Mouse (Mus musculus): Measurements from ENCODE around the gene Zbtb8b. TPM values are rescaled to one million over a fixed set of nuclear protein-coding genes. Genes with fewer than 3 reads are reported as not detected.

Zbtb8b gene
- polyA plus RNA-seq, 1 experiment from 2014 or later, result 5.8 TPM

- Histone ChIP-seq H3K9ac (no peak overlapping the region), H3K4me3 (no peak overlapping the region), H3K27ac (no peak overlapping the region), H3K4me1 (replicated peaks) (no peaks in the 10 kb centered on the region; the same call in 1 of the 2 replicates), H3K9me3 (replicated peaks) (no peaks in the 10 kb centered on the region), H3K4me2 (no peak overlapping the region), H3K27me3 (no peaks in the 10 kb centered on the region), H3K36me3 (no peaks in the 10 kb centered on the region)
- 72% methylated on average over 8 of the region's 8 CpGs for WGBS
- no peak for ATAC-seq (replicated peaks; ENCODE audit: insufficient number of reproducible peaks, insufficient read depth, low FRiP score, low read depth)
These were observed 54.2 kb downstream of the Zbtb8b start for GRCm38 (mm10) chr4:129386269-129386946.

DNA sequence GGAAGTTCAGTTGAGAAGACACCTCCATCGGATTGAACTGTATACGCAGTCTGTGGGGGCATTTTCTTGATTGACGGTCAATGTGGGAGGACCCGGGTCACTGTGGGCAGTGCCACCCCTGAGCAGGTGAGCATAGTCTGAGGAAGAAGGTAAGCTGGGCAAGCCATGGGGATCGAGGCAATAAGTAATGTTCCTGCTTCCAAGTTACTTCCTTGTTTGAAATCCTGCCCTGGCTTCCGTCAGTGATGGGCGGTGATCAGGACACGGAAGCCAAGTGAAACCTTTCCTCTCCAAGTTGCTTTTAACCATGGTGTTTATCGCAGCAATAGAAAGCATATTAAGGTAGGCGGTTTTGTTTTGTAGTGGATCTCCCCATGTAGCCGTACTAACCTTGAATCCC is 55.0 kb downstream of the Zbtb8b start:
- no peak overlapping the region for H3K27ac ChIP-seq
- no peaks in the 10 kb centered on the region for H3K27me3 ChIP-seq
- no peaks in the 10 kb centered on the region for H3K36me3 ChIP-seq
- H3K4me2 ChIP-seq, result no peak overlapping the region
- no peaks in the 10 kb centered on the region; the same call in 1 of the 2 replicates for H3K4me1 ChIP-seq (replicated peaks)
- 82% methylated on average over 11 of the region's 11 CpGs for WGBS
- no peaks in the 10 kb centered on the region for H3K9me3 ChIP-seq (replicated peaks)
- ATAC-seq (replicated peaks; ENCODE audit: insufficient number of reproducible peaks, insufficient read depth, low FRiP score, low read depth), result no peak
- no peak overlapping the region for H3K4me3 ChIP-seq
- H3K9ac ChIP-seq, result no peak overlapping the region

- no peak overlapping the region for H3K9ac ChIP-seq
- H3K4me1 ChIP-seq (replicated peaks), result no peaks in the 10 kb centered on the region; the same call in 1 of the 2 replicates
- no peak overlapping the region for H3K4me3 ChIP-seq
- peak overlapping the region; percentile 50; the same call in 1 of the 2 replicates for H3K27ac ChIP-seq
- peak; percentile 60; the same call in 1 of the 2 replicates for ATAC-seq (replicated peaks; ENCODE audit: insufficient number of reproducible peaks, insufficient read depth, low FRiP score, low read depth)
- no peak overlapping the region for H3K4me2 ChIP-seq
- H3K36me3 ChIP-seq, result no peaks in the 10 kb centered on the region
- no peaks in the 10 kb centered on the region for H3K9me3 ChIP-seq (replicated peaks)
- 18% methylated on average over 6 of the region's 6 CpGs for WGBS
- 0 out of 2 replicates have a peak, but pooled peaks cover 4% of the 10 kb centered on the region for H3K27me3 ChIP-seq
These were observed 56.2 kb downstream of the Zbtb8b start for GRCm38 (mm10) chr4:129384440-129384839.

- H3K4me1 ChIP-seq (replicated peaks), result no peaks in the 10 kb centered on the region; the same call in 1 of the 2 replicates
- H3K9me3 ChIP-seq (replicated peaks), result no peaks in the 10 kb centered on the region
- no peak for ATAC-seq (replicated peaks; ENCODE audit: insufficient number of reproducible peaks, insufficient read depth, low FRiP score, low read depth)
- no peaks in the 10 kb centered on the region for H3K36me3 ChIP-seq
- H3K27ac ChIP-seq, result no peak overlapping the region
- no peak overlapping the region for H3K4me3 ChIP-seq
- H3K9ac ChIP-seq, result no peak overlapping the region
- H3K4me2 ChIP-seq, result no peak overlapping the region
- WGBS, result 85% methylated on average over 3 of the region's 3 CpGs
- 0 out of 2 replicates have a peak, but pooled peaks cover 4% of the 10 kb centered on the region for H3K27me3 ChIP-seq
These were observed 57.1 kb downstream of the Zbtb8b start for GRCm38 (mm10) chr4:129383586-129383985.

DNA sequence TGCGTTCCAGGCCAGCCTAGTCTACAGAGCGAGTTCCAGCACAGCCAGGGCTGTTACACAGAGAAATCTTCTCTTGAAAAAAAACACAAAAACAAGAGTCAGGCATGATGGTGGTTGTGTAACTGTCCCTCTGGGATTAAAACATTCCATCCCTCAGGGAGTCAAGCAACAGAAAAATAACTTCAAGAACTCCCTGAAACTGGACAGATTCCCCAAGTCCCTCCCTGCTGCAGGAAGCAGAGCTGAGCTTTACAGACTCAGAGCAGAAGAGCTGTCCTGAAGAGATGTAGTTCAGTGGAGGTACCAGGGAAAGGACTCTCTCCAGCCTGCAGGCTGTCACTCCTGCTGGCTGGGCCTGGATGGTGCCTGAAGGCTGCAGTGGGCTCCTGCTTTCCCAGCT is 58.2 kb downstream of the Zbtb8b start:
- no peak overlapping the region for H3K9ac ChIP-seq
- peaks cover 2% of the 10 kb centered on the region; the same call in 1 of the 2 replicates for H3K4me1 ChIP-seq (replicated peaks)
- no peaks in the 10 kb centered on the region for H3K36me3 ChIP-seq
- 77% methylated on average over 2 of the region's 2 CpGs for WGBS
- no peak overlapping the region for H3K4me3 ChIP-seq
- ATAC-seq (replicated peaks; ENCODE audit: insufficient number of reproducible peaks, insufficient read depth, low FRiP score, low read depth), result no peak
- H3K9me3 ChIP-seq (replicated peaks), result no peaks in the 10 kb centered on the region
- H3K27ac ChIP-seq, result no peak overlapping the region
- no peak overlapping the region for H3K4me2 ChIP-seq
- H3K27me3 ChIP-seq, result 0 out of 2 replicates have a peak, but pooled peaks cover 4% of the 10 kb centered on the region

- Histone ChIP-seq H3K4me3 (no peak overlapping the region), H3K9ac (no peak overlapping the region), H3K36me3 (no peaks in the 10 kb centered on the region), H3K27ac (no peak overlapping the region), H3K9me3 (replicated peaks) (no peaks in the 10 kb centered on the region), H3K4me2 (no peak overlapping the region), H3K4me1 (replicated peaks) (peaks cover 2% of the 10 kb centered on the region; the same call in 1 of the 2 replicates), H3K27me3 (0 out of 2 replicates have a peak, but pooled peaks cover 4% of the 10 kb centered on the region)
- no peak for ATAC-seq (replicated peaks; ENCODE audit: insufficient number of reproducible peaks, insufficient read depth, low FRiP score, low read depth)
- WGBS, result 81% methylated on average over 9 of the region's 9 CpGs
These were observed 58.6 kb downstream of the Zbtb8b start for GRCm38 (mm10) chr4:129382029-129382428.

DNA sequence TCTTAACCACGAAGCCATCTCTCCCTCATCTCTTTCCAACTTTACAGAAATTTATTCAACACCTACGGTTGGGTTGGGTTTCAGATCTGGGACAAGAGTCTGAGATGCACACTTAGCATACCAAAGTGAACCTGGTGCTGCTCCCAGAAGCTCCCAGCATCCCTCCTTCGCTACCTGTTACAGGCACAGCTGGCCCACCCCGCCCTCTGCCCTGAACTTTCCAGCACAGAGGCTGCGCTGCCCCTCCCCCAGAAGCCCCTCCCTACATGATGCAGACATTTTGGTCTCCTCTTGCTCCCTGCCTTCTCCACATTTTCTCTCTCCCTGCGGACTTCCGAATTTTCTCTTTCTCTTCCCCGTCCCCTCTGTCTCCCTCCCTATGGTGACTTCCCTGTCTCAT is 59.5 kb downstream of the Zbtb8b start:
- Histone ChIP-seq H3K9ac (no peak overlapping the region), H3K27me3 (0 out of 2 replicates have a peak, but pooled peaks cover 4% of the 10 kb centered on the region), H3K4me2 (no peak overlapping the region), H3K36me3 (no peaks in the 10 kb centered on the region), H3K4me3 (no peak overlapping the region), H3K4me1 (replicated peaks) (peaks cover 2% of the 10 kb centered on the region), H3K27ac (no peak overlapping the region), H3K9me3 (replicated peaks) (no peaks in the 10 kb centered on the region)
- 76% methylated on average over 8 of the region's 8 CpGs for WGBS
- no peak for ATAC-seq (replicated peaks; ENCODE audit: insufficient number of reproducible peaks, insufficient read depth, low FRiP score, low read depth)

DNA sequence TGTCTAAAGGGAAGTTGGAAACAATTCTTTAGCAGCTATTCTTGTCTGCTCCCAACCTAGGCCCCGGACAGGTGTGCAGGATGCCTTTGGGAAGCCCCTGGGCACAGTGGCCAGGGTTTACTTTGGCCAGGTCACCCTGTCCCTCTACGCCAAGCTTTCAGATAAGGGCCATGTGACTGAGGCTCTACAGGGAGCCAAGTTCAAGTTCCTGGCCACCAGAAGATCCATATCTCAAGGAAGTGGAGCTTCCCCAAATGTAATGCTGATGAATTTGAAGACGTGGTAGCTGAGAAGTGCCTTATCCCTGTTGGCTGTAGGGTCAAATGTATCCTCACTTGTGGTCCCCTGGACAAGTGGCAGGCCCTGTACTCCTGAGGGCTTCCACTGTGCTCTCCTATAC is 60.8 kb downstream of the Zbtb8b start:
- Histone ChIP-seq H3K9me3 (replicated peaks) (no peaks in the 10 kb centered on the region), H3K4me3 (no peak overlapping the region), H3K27me3 (0 out of 2 replicates have a peak, but pooled peaks cover 4% of the 10 kb centered on the region), H3K36me3 (no peaks in the 10 kb centered on the region), H3K9ac (no peak overlapping the region), H3K4me1 (replicated peaks) (peaks cover 2% of the 10 kb centered on the region), H3K4me2 (no peak overlapping the region), H3K27ac (no peak overlapping the region)
- WGBS, result 68% methylated on average over 3 of the region's 3 CpGs
- ATAC-seq (replicated peaks; ENCODE audit: insufficient number of reproducible peaks, insufficient read depth, low FRiP score, low read depth), result no peak

DNA sequence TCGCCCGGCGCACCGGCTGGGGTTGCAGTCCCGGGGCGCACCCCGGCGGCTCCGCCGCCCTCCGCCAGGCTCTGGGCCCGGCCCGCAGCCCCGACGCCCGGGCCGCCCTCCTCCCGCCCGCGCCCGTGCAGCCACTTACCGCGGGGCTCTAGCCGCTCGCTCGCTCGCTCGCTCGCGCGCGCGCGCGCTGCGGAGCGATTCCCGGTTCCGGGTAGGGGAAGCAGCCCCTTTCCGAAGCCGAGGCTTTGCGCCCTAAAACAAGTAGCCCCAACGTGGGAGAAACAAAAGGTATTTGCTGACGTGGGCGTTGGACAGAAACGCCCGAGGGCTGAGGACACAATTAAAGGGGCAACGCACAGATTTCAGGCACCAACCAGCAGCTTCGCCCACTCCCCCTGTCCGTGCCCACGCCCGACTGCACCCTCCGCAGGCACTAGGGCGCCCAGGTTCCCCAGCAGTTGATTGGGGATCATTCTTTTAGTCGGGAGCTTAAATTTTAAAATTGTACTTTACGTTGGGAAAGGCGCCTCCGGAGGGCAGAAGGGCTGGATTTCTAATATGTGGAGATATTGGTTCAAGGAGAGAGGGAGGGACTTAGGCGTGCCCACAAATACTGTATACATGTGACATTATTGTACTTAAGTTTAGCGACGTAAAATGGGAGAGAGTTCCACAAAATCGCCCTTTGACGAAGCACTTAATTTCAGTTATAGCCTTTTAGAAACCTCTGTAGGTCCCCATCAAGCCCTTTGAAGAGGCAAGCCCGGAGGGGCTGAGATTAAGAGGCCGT is 62.9 kb downstream of the Zbtb8b start, which contains the start of gene Zbtb8a:
TSS of gene Zbtb8a (minus strand) at position 516 of the 790 bp plus-strand sequence.
- WGBS, result 1% methylated on average over 65 of the region's 65 CpGs
- Histone ChIP-seq H3K4me2 (peak within 1 kb of the TSS; percentile 82), H3K9me3 (replicated peaks) (no peaks in the 10 kb centered on the region), H3K27me3 (0 out of 2 replicates have a peak, but pooled peaks cover 4% of the 10 kb centered on the region), H3K4me1 (replicated peaks) (peaks cover 8% of the 10 kb centered on the region; the same call in 1 of the 2 replicates), H3K36me3 (no peaks in the 10 kb centered on the region), H3K27ac (peak within 1 kb of the TSS; percentile 87), H3K9ac (peak within 1 kb of the TSS; percentile 88), H3K4me3 (peak within 1 kb of the TSS; percentile 91)
- ATAC-seq (replicated peaks; ENCODE audit: insufficient number of reproducible peaks, insufficient read depth, low FRiP score, low read depth), result peak; percentile 66

DNA sequence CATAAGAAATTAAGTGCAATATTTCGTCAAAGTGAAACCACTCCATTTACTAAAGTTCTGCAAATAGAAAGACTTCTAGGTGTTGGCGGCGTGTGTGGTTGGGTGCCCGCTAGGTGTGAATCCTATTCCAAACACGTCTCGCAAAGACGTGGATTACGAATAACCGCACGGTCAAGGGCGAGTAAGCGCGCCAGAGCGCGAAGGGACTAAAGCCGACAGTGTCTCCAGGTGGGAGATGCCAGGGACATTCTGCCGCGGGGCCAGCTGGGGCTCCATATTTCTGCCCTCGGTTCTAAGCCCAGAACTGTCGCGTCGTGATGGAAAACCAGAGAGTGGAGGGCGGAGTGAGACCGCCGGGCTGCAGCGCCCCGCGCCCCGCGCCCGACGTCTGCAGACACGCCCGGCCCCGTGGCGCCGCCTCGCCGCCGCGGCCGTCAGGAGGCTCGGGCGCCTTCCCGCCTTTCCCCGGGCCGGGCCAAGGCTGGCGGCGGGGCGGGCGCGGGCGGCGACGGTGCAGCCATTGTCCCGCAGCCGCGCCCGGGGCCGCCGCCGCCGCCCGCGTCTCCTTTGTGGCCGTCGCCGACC is 63.6 kb downstream of the Zbtb8b start:
- Histone ChIP-seq H3K4me3 (peak overlapping the region; percentile 91), H3K9me3 (replicated peaks) (no peaks in the 10 kb centered on the region), H3K9ac (peak overlapping the region; percentile 88), H3K27me3 (0 out of 2 replicates have a peak, but pooled peaks cover 4% of the 10 kb centered on the region), H3K36me3 (no peaks in the 10 kb centered on the region), H3K4me1 (replicated peaks) (peaks cover 8% of the 10 kb centered on the region; the same call in 1 of the 2 replicates), H3K27ac (peak overlapping the region; percentile 87), H3K4me2 (peak overlapping the region; percentile 82)
- ATAC-seq (replicated peaks; ENCODE audit: insufficient number of reproducible peaks, insufficient read depth, low FRiP score, low read depth), result peak; percentile 71
- under 1% methylated on average over 60 of the region's 68 CpGs for WGBS

DNA sequence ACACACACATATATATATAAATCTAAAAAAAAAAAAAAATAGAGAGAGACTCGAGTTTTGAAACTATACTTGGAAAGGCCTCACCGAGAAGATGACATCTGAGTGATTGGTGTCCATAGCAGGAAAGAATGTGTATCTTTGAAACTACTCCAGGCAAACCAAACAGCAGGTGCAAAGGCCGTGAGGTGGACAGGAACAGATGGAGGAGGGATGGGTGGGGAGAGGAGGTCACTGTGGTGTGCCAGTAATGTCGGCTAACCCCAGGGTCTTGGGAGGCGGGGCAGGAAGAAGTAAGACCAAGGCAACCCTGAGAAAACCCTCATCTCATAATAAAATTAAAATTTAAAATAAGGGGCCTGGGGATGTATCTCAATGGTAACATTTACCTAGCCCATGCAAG is 64.8 kb downstream of the Zbtb8b start:
- Histone ChIP-seq H3K27ac (no peak overlapping the region), H3K27me3 (0 out of 2 replicates have a peak, but pooled peaks cover 4% of the 10 kb centered on the region), H3K9me3 (replicated peaks) (no peaks in the 10 kb centered on the region), H3K4me1 (replicated peaks) (peaks cover 8% of the 10 kb centered on the region; the same call in 1 of the 2 replicates), H3K36me3 (no peaks in the 10 kb centered on the region), H3K4me2 (no peak overlapping the region), H3K4me3 (no peak overlapping the region), H3K9ac (no peak overlapping the region)
- 84% methylated on average over 5 of the region's 5 CpGs for WGBS
- ATAC-seq (replicated peaks; ENCODE audit: insufficient number of reproducible peaks, insufficient read depth, low FRiP score, low read depth), result no peak

Data from heart, embryonic 15.5 days (tissue).